Mouse (Mus musculus): ENCODE measurements at regions not wholly inside any gene's neighbourhood (a gene's known extent, or its start where the extent isn't known, plus 50 kb on each side); places are given as distances from the start of the nearest gene placed in this dataset.
A peak's percentile ranks its signal among the peaks of the same experiment; 100 is the strongest.

GRCm38 (mm10) chr15:97150983-97151735 is 95.4 kb upstream of the Slc38a4 start:
- H3K9me3 ChIP-seq (ENCODE audit: control insufficient read depth, low read length): no peaks in the 10 kb centered on the region
- ATAC-seq: peak; percentile 28; the same call in 1 of the 2 replicates
- 86% methylated on average over 10 of the region's 10 CpGs for WGBS
- H3K4me3 ChIP-seq (replicated peaks; ENCODE audit: low read length): no peak overlapping the region
- H3K27me3 ChIP-seq (replicated peaks; ENCODE audit: control insufficient read depth, insufficient read depth, low read length): no peaks in the 10 kb centered on the region
- H3K4me1 ChIP-seq (replicated peaks; ENCODE audit: control insufficient read depth, insufficient read depth, low read length): 0 out of 2 replicates have a peak, but pooled peaks cover 6% of the 10 kb centered on the region
- H3K4me2 ChIP-seq (ENCODE audit: low read length): no peak overlapping the region
- H3K27ac ChIP-seq (ENCODE audit: low read length): peak overlapping the region; percentile 17; the same call in 1 of the 2 replicates
- no peak overlapping the region for H3K9ac ChIP-seq (replicated peaks; ENCODE audit: low read depth, low read length)
- H3K36me3 ChIP-seq (ENCODE audit: control insufficient read depth, insufficient read depth): no peaks in the 10 kb centered on the region

GRCm38 (mm10) chr15:97141958-97142357 is 86.2 kb upstream of the Slc38a4 start:
- WGBS: 41% methylated on average over 2 of the region's 2 CpGs
- ATAC-seq: no peak
- Histone ChIP-seq H3K36me3 (ENCODE audit: control insufficient read depth, insufficient read depth) (no peaks in the 10 kb centered on the region), H3K9me3 (ENCODE audit: control insufficient read depth, low read length) (no peaks in the 10 kb centered on the region), H3K9ac (replicated peaks; ENCODE audit: low read depth, low read length) (no peak overlapping the region), H3K4me1 (replicated peaks; ENCODE audit: control insufficient read depth, insufficient read depth, low read length) (no peaks in the 10 kb centered on the region), H3K27ac (ENCODE audit: low read length) (no peak overlapping the region), H3K4me3 (replicated peaks; ENCODE audit: low read length) (no peak overlapping the region), H3K27me3 (replicated peaks; ENCODE audit: control insufficient read depth, insufficient read depth, low read length) (no peaks in the 10 kb centered on the region), H3K4me2 (ENCODE audit: low read length) (no peak overlapping the region)

- Histone ChIP-seq H3K27ac (ENCODE audit: low read length) (no peak overlapping the region), H3K36me3 (ENCODE audit: control insufficient read depth, insufficient read depth) (no peaks in the 10 kb centered on the region), H3K4me2 (ENCODE audit: low read length) (no peak overlapping the region), H3K9me3 (ENCODE audit: control insufficient read depth, low read length) (no peaks in the 10 kb centered on the region), H3K9ac (replicated peaks; ENCODE audit: low read depth, low read length) (no peak overlapping the region), H3K4me3 (replicated peaks; ENCODE audit: low read length) (no peak overlapping the region), H3K4me1 (replicated peaks; ENCODE audit: control insufficient read depth, insufficient read depth, low read length) (no peaks in the 10 kb centered on the region), H3K27me3 (replicated peaks; ENCODE audit: control insufficient read depth, insufficient read depth, low read length) (no peaks in the 10 kb centered on the region)
- no peak for ATAC-seq
- WGBS: 79% methylated on average over 3 of the region's 3 CpGs
Observed at GRCm38 (mm10) chr15:97138265-97138664, 82.5 kb upstream of the Slc38a4 start.

GRCm38 (mm10) chr15:97135291-97135690 is 79.5 kb upstream of the Slc38a4 start:
- no peaks in the 10 kb centered on the region for H3K36me3 ChIP-seq (ENCODE audit: control insufficient read depth, insufficient read depth)
- no peak overlapping the region for H3K4me2 ChIP-seq (ENCODE audit: low read length)
- H3K9ac ChIP-seq (replicated peaks; ENCODE audit: low read depth, low read length): no peak overlapping the region
- no peaks in the 10 kb centered on the region for H3K27me3 ChIP-seq (replicated peaks; ENCODE audit: control insufficient read depth, insufficient read depth, low read length)
- H3K9me3 ChIP-seq (ENCODE audit: control insufficient read depth, low read length): no peaks in the 10 kb centered on the region
- 10% methylated on average over 11 of the region's 11 CpGs for WGBS
- H3K4me1 ChIP-seq (replicated peaks; ENCODE audit: control insufficient read depth, insufficient read depth, low read length): no peaks in the 10 kb centered on the region
- H3K27ac ChIP-seq (ENCODE audit: low read length): no peak overlapping the region
- no peak overlapping the region for H3K4me3 ChIP-seq (replicated peaks; ENCODE audit: low read length)
- no peak for ATAC-seq

GRCm38 (mm10) chr15:97127771-97128170 is 72.0 kb upstream of the Slc38a4 start:
- H3K27me3 ChIP-seq (replicated peaks; ENCODE audit: control insufficient read depth, insufficient read depth, low read length): no peaks in the 10 kb centered on the region
- 94% methylated on average over 8 of the region's 8 CpGs for WGBS
- no peak overlapping the region for H3K9ac ChIP-seq (replicated peaks; ENCODE audit: low read depth, low read length)
- ATAC-seq: no peak
- no peaks in the 10 kb centered on the region for H3K36me3 ChIP-seq (ENCODE audit: control insufficient read depth, insufficient read depth)
- no peak overlapping the region for H3K4me3 ChIP-seq (replicated peaks; ENCODE audit: low read length)
- H3K4me2 ChIP-seq (ENCODE audit: low read length): no peak overlapping the region
- no peaks in the 10 kb centered on the region for H3K4me1 ChIP-seq (replicated peaks; ENCODE audit: control insufficient read depth, insufficient read depth, low read length)
- H3K9me3 ChIP-seq (ENCODE audit: control insufficient read depth, low read length): no peaks in the 10 kb centered on the region
- H3K27ac ChIP-seq (ENCODE audit: low read length): no peak overlapping the region

- H3K4me2 ChIP-seq (ENCODE audit: low read length): no peak overlapping the region
- ATAC-seq: no peak
- no peak overlapping the region for H3K9ac ChIP-seq (replicated peaks; ENCODE audit: low read depth, low read length)
- no peak overlapping the region for H3K27ac ChIP-seq (ENCODE audit: low read length)
- H3K27me3 ChIP-seq (replicated peaks; ENCODE audit: control insufficient read depth, insufficient read depth, low read length): no peaks in the 10 kb centered on the region
- no peaks in the 10 kb centered on the region for H3K36me3 ChIP-seq (ENCODE audit: control insufficient read depth, insufficient read depth)
- H3K4me3 ChIP-seq (replicated peaks; ENCODE audit: low read length): no peak overlapping the region
- 85% methylated on average over 15 of the region's 15 CpGs for WGBS
- no peaks in the 10 kb centered on the region for H3K9me3 ChIP-seq (ENCODE audit: control insufficient read depth, low read length)
- H3K4me1 ChIP-seq (replicated peaks; ENCODE audit: control insufficient read depth, insufficient read depth, low read length): no peaks in the 10 kb centered on the region
Observed at GRCm38 (mm10) chr15:97125836-97126822, 70.4 kb upstream of the Slc38a4 start.

GRCm38 (mm10) chr15:97122263-97122662 is 66.5 kb upstream of the Slc38a4 start:
- 93% methylated on average over 6 of the region's 6 CpGs for WGBS
- no peaks in the 10 kb centered on the region for H3K36me3 ChIP-seq (ENCODE audit: control insufficient read depth, insufficient read depth)
- H3K27me3 ChIP-seq (replicated peaks; ENCODE audit: control insufficient read depth, insufficient read depth, low read length): no peaks in the 10 kb centered on the region
- no peak overlapping the region for H3K4me2 ChIP-seq (ENCODE audit: low read length)
- ATAC-seq: no peak
- H3K9me3 ChIP-seq (ENCODE audit: control insufficient read depth, low read length): no peaks in the 10 kb centered on the region
- H3K4me1 ChIP-seq (replicated peaks; ENCODE audit: control insufficient read depth, insufficient read depth, low read length): no peaks in the 10 kb centered on the region
- H3K27ac ChIP-seq (ENCODE audit: low read length): no peak overlapping the region
- H3K4me3 ChIP-seq (replicated peaks; ENCODE audit: low read length): no peak overlapping the region
- no peak overlapping the region for H3K9ac ChIP-seq (replicated peaks; ENCODE audit: low read depth, low read length)

GRCm38 (mm10) chr15:97112452-97113200 is 56.9 kb upstream of the Slc38a4 start:
- no peak overlapping the region for H3K27ac ChIP-seq (ENCODE audit: low read length)
- WGBS: 87% methylated on average over 19 of the region's 19 CpGs
- no peak for ATAC-seq

More at GRCm38 (mm10) chr15:97112452-97113200, 56.9 kb upstream of the Slc38a4 start:
- H3K4me1 ChIP-seq (replicated peaks; ENCODE audit: control insufficient read depth, insufficient read depth, low read length): no peaks in the 10 kb centered on the region
- no peaks in the 10 kb centered on the region for H3K9me3 ChIP-seq (ENCODE audit: control insufficient read depth, low read length)
- no peaks in the 10 kb centered on the region for H3K36me3 ChIP-seq (ENCODE audit: control insufficient read depth, insufficient read depth)
- H3K27me3 ChIP-seq (replicated peaks; ENCODE audit: control insufficient read depth, insufficient read depth, low read length): no peaks in the 10 kb centered on the region
- H3K9ac ChIP-seq (replicated peaks; ENCODE audit: low read depth, low read length): no peak overlapping the region
- no peak overlapping the region for H3K4me3 ChIP-seq (replicated peaks; ENCODE audit: low read length)
- no peak overlapping the region for H3K4me2 ChIP-seq (ENCODE audit: low read length)

Measured in forebrain, embryonic 16.5 days (tissue).